Mouse (Mus musculus): ENCODE measurements around the gene Zfp317.
"Not testable (repeated sequence)": the region's sequence is repeated elsewhere in the genome, so short reads cannot be mapped to it uniquely, and the experiment has no call there.

Zfp317 gene

GRCm38 (mm10) chr9:19621843-19622822 lies at the start of gene Zfp317:
TSS of gene Zfp317 (plus strand) at chr9:19622102.
- DNase-seq (ENCODE audit: low read depth, low spot score), result peak; percentile 98

GRCm38 (mm10) chr9:19582317-19582716 lies 39.6 kb upstream of the Zfp317 start, which contains the start of gene Olfr855:
TSS of gene Olfr855 (plus strand) at chr9:19582617.
- DNase-seq (ENCODE audit: low read depth, low spot score), result no peak

GRCm38 (mm10) chr9:19621297-19621696 lies 605 bp upstream of the Zfp317 start:
- DNase-seq (ENCODE audit: low read depth, low spot score), result no peak

GRCm38 (mm10) chr9:19629574-19629973 lies 7.7 kb downstream of the Zfp317 start:
- DNase-seq (ENCODE audit: low read depth, low spot score), result no peak

- no peak for DNase-seq (ENCODE audit: low read depth, low spot score)
These were observed 23.3 kb downstream of the Zfp317 start for GRCm38 (mm10) chr9:19645193-19645592.

GRCm38 (mm10) chr9:19690281-19690680 lies 68.4 kb downstream of the Zfp317 start:
- DNase-seq (ENCODE audit: low read depth, low spot score), result no peak

- DNase-seq (ENCODE audit: low read depth, low spot score), result no peak
These were observed 69.5 kb downstream of the Zfp317 start for GRCm38 (mm10) chr9:19691426-19691825.

- DNase-seq (ENCODE audit: low read depth, low spot score), result no peak
These were observed 70.5 kb downstream of the Zfp317 start for GRCm38 (mm10) chr9:19692430-19692829.

- DNase-seq (ENCODE audit: low read depth, low spot score), result not testable (repeated sequence)
These were observed 72.4 kb downstream of the Zfp317 start for GRCm38 (mm10) chr9:19694285-19694684.

GRCm38 (mm10) chr9:19694898-19695379 lies 73.0 kb downstream of the Zfp317 start:
- DNase-seq (ENCODE audit: low read depth, low spot score), result not testable (repeated sequence)
